Mouse (Mus musculus): ENCODE data around the gene Otop2.

The Otop2 gene

DNA sequence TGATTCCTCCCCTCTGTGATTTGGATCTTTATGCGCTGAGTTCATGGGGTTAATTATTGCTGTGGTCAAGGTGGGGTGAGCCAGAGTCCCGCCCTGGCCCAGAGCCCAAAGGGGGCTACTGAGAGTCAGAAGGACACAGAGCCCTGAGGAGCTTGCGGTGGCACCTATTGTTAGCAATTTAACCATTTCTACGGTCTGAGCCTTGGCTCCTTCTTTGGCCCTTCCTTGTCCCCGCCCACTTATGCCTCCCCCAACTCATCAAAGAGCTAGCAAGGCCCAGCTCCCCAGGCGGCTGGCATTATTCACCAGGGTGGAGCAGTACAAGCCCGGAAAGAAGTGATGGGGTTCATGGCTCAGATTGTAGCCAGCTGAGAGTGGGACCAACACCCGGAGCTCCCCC is at the start of gene Otop2:
Otop2 (plus strand) TSS at position 301 of the 400 bp plus-strand sequence.
- DNase-seq (ENCODE audit: low spot score in 2 of 2) = no peak

DNA sequence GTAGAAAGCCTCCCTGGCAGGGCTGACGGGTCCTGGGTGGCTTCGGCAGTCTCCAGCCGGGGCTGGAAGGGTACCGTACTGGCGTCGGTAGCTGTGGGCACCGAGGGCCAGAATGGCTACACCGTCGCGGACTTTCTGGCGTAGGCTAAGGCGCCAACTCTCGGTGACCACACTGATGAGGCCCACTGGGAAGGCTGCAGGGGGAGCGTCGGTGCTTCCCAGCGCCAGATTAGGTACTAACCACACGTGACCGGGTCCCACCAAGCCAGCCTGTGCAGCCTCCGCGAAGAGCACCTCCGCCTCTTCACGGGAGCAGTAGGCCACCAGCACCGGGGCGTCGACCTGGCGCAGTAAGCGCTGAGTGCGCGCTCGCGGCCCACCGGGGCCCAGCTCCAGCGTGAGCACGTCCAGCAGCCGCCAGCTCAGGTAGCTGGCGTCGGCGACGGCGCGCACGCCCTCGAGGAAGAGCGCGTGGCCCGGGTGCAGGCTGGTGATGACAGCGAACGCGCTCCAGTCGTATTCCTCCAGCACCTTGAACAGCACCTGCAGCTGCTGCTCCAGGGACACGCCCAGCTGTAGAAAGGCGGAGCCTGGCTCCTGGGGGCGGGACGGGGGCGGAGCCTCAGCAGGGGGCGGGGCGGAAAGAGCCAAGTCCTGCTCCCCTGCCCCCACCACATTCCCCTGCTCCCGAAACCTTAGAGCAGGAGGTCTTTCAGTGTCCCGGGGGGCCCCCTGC is 49.0 kb upstream of the Otop2 start:
- no peak for DNase-seq (ENCODE audit: low spot score in 2 of 2)

DNA sequence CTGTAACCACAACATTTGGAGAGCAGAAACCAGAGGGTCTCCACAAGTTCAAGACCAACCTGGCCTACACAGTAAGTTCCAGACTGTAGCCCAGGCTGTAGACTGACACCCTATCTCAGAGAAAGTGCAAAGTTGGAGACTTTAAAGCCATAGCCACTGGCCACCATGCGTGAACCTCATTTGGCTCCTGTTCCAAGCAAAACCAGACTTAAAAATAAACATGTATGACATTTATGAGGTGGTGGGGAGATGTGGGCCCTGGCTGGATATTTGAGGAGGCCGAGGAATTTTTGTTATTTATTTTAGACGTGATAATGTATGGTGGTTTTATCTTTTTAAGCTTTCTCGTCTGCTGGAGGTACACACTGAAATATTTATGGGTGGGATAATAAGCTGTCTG is 47.8 kb upstream of the Otop2 start:
- DNase-seq (ENCODE audit: low spot score in 2 of 2) = no peak

DNA sequence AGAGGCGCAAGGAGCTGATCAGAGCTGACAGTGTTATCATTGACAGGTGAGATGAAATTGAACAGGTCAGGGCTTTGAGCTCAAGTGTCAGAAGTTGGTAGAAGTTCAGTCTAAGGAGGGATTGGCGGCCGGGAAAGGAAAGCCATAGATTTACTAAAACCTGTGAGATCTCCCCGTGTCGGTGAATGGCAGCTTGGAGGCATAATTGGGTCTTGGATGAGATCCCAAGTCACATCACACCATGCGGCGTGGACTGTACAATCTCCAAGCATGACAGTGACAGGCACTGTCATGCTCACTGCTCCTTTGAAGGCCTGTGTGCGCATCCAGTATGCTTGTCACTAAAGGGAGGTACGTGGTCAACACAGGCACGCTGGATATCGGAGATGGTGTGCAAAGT is 44.0 kb upstream of the Otop2 start:
- DNase-seq (ENCODE audit: low spot score in 2 of 2) = no peak

DNA sequence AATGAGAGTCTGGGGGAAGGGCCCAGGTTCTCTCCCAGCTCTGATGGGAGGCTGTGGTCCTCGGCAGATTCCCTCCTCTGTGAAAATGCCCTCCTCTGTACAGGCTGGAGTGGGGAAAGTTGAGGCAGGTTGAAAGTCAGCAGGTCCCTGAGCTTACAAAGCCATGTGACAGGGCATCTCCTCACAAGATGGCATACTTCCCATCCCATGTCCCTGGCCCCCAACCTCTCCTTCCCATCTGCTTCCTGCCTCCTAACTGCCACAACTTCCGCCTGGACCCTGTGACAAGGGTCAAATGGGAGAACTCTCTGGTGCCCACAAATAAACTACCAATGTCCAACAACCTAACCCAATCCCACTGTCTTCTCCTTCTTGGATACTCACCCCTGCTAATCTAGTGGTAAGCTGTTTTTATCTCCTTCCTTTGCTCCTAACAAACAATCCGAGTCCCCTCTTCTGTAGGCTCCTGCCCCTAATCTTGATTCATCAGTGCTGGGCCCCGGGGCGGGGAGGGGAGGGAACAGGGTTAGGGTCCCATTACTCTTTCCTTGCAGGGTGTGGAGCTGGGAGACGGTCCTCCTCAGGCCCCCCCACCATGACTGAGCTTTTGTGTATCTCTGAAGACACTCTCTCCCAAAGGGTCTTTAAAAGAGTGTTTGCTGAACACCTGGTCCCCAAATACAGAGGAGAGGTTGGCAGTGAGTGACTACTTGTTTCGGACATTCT is 42.7 kb upstream of the Otop2 start:
- no peak for DNase-seq (ENCODE audit: low spot score in 2 of 2)

DNA sequence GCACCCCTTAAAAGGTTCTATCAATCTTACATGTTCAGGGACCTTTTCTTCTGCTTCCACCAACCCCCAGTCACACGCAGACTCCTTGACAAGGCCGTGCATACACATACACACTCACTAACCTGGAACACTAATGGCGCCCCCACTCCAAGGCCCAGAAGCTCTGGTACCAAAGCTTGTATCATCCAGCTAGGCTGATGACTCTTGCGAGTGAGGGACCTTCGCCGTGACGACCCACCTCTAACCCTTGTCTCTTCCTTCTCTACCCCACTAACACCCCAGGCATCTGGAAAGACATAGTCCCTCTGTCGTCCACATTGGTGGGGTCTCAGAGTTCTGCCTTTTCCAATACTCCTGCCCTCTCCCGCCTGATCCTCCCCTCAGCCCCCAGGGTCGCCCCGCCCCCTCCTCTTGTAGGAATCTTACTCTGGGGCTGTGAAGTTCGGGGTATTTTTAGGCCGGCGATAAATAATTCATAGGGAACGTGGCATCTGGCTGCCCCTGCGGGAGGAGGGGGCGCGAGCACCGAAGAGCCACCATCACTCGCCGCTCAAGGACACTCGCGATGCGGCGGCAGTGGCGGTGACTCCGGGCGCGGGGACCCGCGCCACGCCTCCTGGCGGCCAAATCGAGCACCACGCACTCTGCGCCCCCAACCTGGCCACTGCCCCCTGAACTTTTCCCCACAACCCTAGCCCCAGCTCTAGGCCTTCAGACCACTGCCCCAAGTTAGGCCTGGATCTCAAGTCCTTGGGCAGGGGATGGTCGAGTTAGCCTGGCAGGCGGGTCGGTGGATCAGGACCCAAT is 41.9 kb upstream of the Otop2 start:
- DNase-seq (ENCODE audit: low spot score in 2 of 2) = no peak

DNA sequence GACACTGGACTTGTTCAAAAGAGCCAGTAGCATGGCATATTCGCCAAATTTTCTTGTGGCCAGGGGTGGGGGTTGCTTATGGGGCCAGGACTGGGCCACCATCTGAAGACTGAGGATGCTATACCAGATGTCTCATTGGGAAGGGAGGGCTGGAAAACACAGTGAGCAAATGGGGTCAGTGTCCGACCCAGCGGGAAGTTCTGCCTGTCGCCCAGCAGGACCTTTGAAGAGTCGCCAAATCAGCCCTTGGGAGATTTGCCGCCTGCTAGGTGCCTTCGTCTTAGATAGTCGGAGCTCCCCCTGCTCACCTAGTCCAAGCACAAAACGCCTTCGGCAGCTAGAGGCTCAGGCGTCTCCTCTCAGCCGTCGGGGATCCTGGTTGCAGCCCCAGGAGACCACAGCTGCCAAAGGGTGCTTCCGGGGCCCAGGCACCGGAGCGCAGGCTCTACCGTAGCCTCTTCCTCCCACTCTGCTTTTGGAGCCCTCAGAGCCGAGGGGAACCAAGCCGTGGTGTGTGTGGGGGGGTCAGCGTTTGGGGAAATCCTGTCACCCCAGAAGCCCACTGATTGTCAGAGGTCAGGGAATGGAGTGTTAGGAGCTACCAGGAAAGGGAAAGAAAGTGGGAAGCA is 41.1 kb upstream of the Otop2 start:
- no peak for DNase-seq (ENCODE audit: low spot score in 2 of 2)

DNA sequence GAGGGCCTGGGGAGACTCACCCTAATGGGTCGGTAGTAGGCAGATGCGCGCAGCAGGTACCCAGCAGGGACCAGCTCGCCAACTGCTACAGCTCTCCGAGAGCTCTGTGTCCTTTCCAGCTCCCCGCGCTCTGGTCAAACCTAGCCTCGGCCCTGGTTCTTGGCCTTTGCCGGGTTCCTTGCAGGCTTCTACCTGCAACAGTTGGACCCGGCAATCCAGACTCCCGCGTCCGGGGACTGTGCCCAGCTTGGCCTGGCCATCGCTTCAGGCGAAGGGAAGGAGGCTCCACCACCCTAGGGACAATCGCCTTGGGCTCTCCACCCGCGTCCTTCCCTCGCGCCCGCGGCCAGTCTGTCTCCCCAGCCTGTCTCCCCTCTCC is 40.6 kb upstream of the Otop2 start:
- no peak for DNase-seq (ENCODE audit: low spot score in 2 of 2)

DNA sequence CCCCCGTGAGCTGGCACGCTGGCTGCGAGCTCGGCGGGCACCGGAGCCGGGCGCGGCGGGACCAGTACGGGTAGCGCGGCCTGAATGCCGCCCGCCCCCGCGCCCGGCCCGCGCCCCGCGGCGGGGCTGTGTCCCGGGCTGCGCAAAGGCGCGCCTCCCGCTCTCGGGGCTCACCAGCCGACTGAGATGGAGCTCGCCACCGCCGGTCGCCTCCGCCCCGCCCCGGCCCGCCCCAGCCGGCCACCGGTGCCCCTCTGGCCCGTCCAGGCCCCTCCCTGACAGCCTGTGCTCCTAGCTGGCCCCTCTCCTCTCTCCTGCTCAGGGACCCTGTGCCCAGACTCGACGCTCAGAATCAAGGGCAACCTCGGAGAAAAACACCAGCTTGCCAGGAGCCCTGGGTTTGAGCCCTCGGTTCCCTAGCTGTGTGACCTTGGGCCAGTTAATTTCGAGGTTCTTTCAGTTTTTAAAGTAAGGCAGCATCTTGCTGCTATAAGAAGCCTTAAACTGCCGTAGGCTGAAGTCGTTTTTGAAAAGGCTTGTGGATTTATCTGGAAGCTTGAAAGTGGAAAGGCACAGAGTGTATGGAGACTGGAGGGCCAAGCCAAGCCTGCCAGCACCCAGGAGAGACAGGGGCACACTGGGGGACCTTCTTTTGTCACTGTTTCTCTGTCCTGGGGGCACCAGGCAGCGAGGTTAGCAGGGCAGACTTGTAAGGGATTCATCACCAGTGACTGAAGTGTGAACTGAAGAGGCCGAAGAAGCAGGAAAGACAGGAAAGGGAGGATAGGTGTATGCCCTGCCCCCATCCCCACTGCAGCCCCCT is 39.7 kb upstream of the Otop2 start, which contains the start of gene Grin2c:
Grin2c (minus strand) TSS at position 183 of the 823 bp plus-strand sequence.
- no peak for DNase-seq (ENCODE audit: low spot score in 2 of 2)

DNA sequence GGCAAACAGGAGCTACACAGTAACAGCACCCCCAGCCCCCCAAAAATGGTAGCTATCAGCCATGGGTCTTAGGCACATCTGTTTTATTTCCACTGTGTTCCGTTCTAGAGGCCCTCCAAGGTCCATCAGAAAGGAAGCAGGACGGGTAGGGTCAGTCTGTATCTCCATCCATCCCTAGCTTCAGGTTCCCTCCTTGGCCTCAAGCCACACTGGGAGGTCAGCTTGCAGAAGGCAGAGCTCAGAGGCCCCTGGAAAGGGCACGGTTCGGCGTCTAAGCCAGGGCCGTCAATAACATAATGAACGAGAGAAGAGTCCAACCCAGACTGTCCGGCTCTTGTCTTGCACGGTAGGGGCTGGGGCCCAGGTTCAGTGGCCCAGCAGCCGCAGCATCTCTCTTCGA is 39.0 kb upstream of the Otop2 start:
- DNase-seq (ENCODE audit: low spot score in 2 of 2) = no peak

DNA sequence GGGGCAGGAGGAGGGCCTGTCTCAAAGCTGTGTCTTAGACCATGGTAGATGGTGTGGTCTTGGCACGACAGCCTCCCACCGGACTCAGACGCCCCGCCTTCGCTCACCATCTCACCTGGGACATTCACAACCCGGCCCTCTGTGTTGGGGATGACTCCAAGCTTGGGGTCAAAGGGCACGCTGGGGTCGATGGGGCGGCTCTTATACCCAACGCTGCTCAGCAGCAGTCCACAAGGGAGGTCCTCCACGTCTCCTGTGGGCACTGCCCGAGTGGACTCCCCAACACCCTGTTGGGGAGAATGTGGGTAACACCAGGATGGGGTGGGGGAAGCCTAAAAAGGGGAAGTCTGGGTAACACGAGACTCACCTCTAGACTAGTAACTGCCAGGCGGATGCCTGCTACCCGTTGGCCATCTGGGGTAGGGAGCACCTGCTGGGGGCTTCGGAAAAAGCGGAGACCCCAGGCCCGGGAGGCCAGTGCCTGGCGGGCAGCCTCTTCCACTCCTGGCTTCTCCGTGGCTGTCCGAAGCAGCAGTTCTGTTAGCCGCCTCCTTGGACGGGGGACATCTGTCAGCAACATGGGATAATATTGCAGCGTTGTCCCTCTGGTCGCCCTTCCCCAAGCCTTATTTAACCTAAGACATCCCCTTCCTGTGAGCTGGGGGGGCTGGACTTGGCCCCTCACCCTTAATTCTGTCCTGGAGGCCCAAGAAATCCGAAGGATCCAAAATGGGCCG is 37.5 kb upstream of the Otop2 start:
- no peak for DNase-seq (ENCODE audit: low spot score in 2 of 2)

DNA sequence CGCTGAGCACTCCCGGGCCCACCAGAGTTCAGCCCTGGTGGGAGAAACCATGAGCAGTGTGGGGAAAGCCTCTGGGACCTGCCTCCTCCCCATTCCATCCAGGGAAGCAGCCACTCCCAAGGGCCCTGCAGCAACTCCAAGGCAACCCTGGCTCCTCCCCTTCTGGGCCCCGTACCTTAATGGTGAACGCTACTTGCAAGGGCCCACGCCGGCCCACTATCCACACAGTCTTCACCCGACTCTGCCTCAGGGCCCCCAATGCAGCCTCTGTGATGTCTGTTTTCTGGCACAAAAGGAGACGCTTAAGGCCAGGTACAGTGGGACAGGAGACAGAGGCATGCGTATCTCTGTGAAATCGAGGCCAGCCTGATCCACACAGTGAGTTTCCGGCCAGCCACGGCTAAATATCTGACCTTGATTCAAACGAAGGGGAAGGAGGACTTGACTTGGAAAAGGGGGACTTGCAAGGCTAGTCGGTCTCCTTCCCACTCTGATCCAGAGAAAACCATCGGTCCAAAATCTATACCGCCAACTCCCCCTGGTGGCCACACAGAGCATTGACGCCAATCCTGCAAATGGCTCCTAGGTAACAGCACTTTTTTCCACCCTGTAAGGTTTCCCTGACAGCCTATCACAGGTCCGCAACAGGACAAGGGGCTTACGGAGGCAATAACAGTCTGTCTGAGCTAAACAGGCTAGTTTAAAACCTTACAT is 36.7 kb upstream of the Otop2 start:
- DNase-seq (ENCODE audit: low spot score in 2 of 2) = peak; percentile 69 to 81

DNA sequence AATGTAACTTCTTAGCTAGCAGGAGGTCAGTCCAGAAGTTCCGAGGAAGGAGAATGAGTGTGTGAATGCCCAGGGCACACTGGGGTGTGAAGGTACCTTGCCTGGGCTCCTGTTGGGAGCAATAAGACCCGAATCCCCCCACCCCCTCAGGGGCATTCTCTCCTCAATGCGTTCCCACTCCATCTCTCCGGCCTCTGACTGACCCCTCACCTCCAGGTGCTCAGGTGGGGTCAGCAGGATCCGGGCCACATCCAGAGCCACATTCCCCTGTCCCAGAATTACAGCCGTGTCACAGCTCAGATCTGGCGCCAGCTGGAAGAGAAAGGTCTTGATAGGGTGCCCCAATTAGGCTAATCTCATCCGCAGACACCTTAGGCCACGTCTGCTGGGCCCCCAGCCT is 35.9 kb upstream of the Otop2 start:
- DNase-seq (ENCODE audit: low spot score in 2 of 2) = no peak

DNA sequence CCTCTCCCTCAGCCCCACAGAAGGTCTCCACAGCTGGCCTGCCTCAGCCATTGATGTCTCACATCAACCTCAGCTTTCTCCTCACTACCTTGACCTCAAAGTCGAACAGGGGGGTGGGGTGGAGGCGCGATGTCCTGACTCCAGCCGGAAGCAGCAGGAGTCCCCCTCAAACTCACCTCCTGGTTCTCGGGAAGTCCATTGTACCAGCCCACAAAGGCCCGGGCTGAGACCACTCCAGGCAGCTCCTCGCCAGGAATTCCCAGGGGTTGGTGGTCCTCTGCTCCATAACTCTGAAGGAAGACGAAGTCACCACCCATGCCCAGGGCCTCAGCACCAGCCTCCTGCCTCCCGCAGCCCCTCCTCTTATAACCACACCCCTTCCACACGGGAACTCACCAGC is 35.5 kb upstream of the Otop2 start:
- no peak for DNase-seq (ENCODE audit: low spot score in 2 of 2)

DNA sequence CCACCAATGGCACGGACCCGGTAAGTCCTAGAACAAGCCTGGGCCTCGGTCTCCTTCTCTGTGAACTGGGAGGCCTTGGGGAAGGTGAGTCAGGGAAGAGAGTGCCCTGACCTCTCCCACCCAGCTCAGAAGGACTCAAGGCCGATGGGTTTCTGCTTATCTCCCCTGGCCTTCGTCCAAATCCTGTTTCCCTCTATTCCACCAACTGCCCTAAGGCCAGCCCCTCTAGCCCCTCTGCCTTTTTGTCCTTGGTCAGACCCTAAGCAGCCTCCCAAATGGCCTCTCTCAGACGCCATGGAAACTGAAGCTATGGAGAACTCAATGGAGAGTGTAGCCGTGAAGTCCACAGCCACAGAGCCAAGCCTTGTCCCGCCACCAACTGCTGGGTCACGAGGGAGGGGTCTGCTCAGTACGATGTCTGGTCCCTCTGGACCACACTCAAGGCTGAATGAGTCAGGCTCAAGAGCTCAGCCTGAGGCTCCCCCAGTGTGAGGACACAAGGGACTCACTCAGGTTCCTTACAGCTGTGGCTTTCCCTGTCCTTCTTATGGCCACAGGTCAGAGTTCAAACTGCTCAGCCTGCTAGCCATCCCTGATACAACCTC is 34.0 kb upstream of the Otop2 start:
- DNase-seq (ENCODE audit: low spot score in 2 of 2) = no peak

DNA sequence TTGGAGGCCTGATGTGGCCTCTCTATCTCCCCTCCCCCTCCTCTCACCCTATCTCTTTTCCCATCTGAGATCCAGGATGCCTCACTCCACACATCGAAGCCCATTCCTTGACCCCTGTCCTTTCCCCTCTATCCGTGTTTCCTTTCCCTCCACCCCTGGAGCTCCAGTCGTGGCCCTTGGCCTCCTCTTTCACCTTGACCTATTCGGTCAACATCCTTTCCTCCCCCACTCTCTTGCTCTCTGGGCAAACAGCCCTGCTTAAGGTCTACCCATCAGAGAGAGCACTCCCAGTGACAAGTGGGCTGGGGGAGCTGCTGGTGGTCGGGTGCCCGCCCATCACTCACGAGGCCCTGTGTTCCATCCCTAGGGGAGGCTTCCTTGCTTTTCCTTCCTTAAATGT is 33.2 kb upstream of the Otop2 start:
- DNase-seq (ENCODE audit: low spot score in 2 of 2) = no peak

DNA sequence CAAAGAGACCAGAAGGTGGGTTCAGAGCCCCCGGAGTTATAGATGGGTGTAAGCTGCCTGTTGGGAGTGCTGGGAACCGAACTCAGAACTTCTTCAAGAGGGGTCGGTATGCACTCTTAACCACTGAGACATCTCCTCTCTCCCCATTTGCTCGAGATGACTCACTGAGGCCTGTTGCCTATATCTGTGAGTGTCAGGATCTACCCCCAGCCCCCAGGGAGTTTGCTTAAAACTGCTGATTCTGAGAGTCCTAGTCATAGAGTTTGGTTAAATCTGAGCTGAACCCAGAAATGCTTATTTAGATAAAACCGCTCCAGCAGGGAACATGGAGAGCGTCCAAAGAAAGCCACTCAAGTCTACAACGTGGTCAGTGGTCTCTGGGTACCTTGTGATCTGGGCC is 32.8 kb upstream of the Otop2 start:
- no peak for DNase-seq (ENCODE audit: low spot score in 2 of 2)

DNA sequence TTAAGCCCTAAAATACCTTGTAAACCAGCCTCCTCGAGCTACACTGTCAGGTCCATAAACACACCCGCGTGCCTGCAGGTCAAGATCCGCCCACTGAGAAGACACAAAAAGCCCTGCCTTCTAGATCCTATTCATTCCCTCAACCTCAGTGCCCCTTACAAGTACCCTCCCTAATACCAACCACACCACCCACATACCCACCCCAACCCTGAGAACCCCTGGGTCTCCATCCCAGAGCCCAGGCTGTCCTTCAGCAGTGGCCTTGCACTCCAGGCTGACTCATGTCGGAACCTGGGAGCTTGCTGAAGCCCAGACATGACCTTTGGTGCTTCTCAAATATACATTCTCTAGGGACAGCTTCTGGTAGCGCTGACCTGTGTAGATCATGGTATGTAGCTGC is 32.2 kb upstream of the Otop2 start:
- DNase-seq (ENCODE audit: low spot score in 2 of 2) = no peak

DNA sequence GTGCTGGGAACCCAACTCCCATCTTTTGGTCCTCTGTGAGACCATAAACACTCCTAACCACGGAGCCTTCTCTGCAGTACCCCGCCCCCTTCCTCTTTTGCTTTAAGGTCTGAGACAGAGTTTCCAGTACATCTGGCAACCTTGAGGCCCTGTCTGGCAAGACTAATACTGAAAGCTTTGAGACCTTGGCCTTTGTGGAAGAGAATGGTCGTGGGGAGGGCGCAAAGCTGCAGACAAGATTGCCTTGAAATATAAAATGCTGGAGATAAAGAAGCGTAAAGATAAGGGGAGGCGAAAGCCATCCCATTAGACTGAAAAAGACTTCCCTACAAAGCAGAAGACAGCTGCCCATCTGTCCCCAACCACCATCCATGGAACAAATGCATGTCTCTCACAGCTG is 31.5 kb upstream of the Otop2 start:
- DNase-seq (ENCODE audit: low spot score in 2 of 2) = no peak

DNA sequence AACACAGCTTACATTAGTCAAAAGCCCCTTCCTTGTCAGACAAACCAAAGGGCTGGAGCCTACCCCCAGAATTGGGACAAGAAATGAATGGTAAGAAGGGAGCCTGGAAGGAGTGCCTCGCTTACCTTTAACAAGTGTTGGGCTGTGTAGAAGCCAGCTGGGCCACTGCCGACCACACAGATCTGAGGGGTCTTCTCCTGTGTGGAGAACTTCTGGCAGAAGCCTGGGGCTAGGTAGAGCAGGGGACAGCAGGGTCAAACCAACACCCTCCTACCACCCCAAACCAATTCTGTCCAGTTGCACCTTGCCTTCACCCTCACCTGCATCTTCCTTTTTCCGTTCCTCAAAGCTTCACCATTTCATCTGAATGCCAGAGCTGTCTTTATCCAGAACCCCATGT is 31.0 kb upstream of the Otop2 start:
- DNase-seq (ENCODE audit: low spot score in 2 of 2) = no peak
